In genomic region chr3:53200175-53200574, GRCm38 (mm10) we compare ENCODE assay signal across 18 mouse cellular contexts.
"Had no signal": no experiment of that assay in that cellular context is flagged by ENCODE, and none has a peak within 500 bp of the region (broad histone marks: within the 10 kb centered on the region; RNA-seq: fewer than 3 reads in every experiment).

No protein-coding gene starts in this region.

- H3K9ac ChIP-seq: liver, embryonic 12.5 days; liver, embryonic 14.5 days; lung, embryonic 14.5 days; midbrain, embryonic 12.5 days; neural tube, embryonic 13.5 days; neural tube, embryonic 15.5 days had no signal

- H3K4me2 ChIP-seq: liver, embryonic 12.5 days; lung, embryonic 14.5 days; midbrain, embryonic 12.5 days; neural tube, embryonic 13.5 days; neural tube, embryonic 15.5 days had no signal

- H3K4me3 ChIP-seq: liver, embryonic 12.5 days; midbrain, embryonic 12.5 days; myocyte; neural tube, embryonic 13.5 days; neural tube, embryonic 15.5 days had no signal

- H3K27ac ChIP-seq: liver, embryonic 12.5 days; liver, embryonic 14.5 days; neural tube, embryonic 15.5 days had no signal

- H3K36me3 ChIP-seq: liver, embryonic 12.5 days; midbrain, embryonic 12.5 days; neural tube, embryonic 13.5 days; neural tube, embryonic 15.5 days had no signal

- DNase-seq: lung, adult 18-20 months; lung, embryonic 14.5 days; lung, postnatal 10 days; lung, postnatal 4 days; right cerebral cortex, adult 18-20 months; right cerebral cortex, postnatal 25 days; right cerebral cortex, postnatal 4 days; spleen, adult 18-20 months; thymus, adult 18-20 months; thymus, postnatal 25 days; thymus, postnatal 4 days had no signal

- H3K27me3 ChIP-seq: liver, embryonic 12.5 days; neural tube, embryonic 13.5 days; neural tube, embryonic 15.5 days had no signal

- H3K9me3 ChIP-seq: liver, embryonic 12.5 days; midbrain, embryonic 12.5 days; neural tube, embryonic 13.5 days; neural tube, embryonic 15.5 days had no signal

- ATAC-seq: liver, embryonic 12.5 days; midbrain, embryonic 16.5 days had no signal

- H3K4me1 ChIP-seq: liver, embryonic 12.5 days had no signal
